Mouse (Mus musculus): ENCODE data around the gene Cox7b.
"Not testable (repeated sequence)": the region's sequence is repeated elsewhere in the genome, so short reads cannot be mapped to it uniquely, and the experiment has no call there.

Gene Cox7b

DNA sequence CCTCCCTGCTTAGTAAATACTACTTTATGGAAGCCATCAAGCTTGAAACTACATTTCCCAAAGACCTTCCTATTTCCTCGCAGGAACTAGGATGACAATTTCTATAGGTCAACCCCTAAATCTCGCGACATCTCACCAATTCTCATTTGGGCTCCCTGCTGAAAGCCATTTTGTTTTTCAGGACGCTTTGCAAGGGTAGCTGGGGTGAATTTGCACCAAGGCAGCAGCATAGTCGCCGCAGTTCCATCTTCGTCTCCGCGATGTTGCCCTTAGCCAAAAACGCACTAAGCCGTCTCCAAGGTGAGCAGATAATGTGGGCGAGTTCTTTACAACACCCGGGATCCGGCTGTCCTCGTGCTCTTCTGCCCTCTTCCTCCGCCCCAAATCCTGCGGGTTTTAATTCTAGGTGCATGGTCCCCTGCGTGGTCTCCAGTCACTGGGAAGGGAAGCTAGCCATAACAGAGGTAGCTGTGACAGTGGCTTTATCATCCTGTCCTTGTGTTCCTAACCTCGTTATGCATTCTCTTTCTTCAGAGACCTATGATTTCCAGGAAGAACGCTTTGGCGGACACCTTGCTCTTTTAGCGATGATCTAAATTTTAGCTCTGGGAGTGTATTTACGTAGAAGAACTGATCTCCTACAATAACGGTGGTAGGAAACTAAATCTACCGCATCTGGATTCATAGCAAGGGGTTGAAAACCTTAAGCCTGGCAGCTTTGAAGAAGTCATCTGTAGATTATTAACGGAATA is at the start of gene Cox7b:
Gene Cox7b (plus strand): TSS at position 130 of the 752 bp plus-strand sequence.
- peak; percentile 76 to 84 for DNase-seq

DNA sequence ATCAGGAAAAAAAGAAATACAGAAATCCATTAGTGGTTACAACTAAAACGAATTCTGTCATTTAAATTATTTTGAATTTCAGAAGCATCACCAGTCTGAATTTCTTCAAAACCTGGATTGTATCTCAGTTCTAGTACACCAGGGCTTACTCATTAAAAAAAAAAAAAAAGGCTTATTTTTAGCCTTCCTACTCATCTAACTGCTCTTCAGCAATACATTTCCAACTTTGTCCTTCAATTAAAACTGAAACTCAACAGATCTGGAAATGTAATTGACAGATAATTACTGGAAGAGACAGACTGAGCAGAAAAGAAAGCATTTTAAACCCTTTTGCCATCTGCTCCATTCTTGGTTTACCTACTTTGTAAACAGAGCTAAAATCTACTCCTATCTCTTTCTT is 13.9 kb upstream of the Cox7b start:
- no peak for DNase-seq

DNA sequence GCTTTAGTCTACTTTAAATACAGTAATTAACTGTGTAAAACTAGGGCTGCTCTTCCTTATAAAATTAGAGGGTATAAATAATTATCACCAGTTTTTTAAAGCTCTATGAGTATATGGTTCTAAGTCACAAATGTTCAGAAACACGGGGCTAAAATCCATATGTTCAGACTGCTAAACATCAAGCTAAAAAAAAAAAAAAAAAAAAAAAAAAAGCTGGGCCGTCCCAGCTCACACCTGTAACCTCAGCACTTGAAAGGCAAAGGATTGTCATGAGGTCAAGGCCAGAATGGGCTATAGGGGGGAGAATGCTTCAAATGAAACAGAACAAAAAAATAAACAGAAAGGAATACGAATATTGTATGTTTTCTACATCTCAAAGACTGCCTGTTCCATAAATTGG is 4.7 kb upstream of the Cox7b start:
- no peak for DNase-seq

- DNase-seq, result peak; percentile 78 to 88
These were observed 3.9 kb upstream of the Cox7b start, which contains the start of gene Magt1 for GRCm38 (mm10) chrX:106011465-106012159. Gene Magt1, minus strand, starts transcription at chrX:106011906.

- DNase-seq, result no peak
These were observed 2.9 kb upstream of the Cox7b start for GRCm38 (mm10) chrX:106012559-106012958.

DNA sequence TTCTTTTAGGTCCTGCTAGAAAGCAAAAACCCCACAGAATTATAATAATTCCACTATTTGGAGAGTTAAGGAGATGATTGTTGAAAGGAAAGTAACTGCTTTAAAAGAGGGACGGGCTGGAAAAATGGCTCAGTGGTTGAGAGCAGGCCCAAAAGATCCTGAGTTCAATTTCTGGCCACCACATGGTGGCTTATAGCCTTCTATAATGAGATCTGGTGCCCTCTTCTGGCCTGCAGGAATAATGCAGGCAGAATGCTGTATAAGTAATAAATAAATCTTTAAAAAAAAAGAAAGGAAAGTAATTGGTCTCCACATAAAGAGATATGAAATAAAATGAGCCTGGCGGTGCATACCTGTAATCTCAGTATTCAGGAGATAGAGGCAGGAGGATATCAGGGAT is 2.3 kb upstream of the Cox7b start:
- DNase-seq, result peak; percentile 51 to 57

DNA sequence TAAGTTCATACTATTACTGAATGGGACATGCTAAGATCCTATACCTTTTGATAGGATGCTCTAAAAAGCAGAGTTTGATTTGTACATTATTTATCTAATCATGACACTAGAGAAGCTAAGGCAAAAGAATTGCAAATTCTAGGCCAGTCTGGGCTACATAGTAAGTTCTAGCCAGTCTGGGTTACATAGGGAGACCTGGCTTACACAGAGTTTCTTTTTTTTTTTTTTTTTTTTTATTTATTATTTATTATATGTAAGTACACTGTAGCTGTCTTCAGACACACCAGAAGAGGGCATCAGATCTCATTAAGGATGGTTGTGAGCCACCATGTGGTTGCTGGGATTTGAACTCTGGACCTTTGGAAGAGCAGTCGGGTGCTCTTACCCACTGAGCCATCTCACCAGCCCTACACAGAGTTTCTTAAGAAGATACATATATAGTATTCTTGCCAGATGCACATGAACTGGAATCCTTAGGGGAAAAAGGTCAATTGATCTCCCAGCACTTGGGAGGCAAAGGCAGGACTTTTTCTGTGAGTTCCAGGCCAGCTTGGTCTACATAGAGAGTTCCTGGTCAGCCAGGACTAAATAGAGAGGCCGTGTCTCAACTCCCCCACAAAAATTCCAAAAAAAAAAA is 641 bp upstream of the Cox7b start:
- not testable (repeated sequence) for DNase-seq

- no peak for DNase-seq
These were observed 1.6 kb downstream of the Cox7b start for GRCm38 (mm10) chrX:106017102-106017501.

- DNase-seq, result no peak
These were observed 2.0 kb downstream of the Cox7b start for GRCm38 (mm10) chrX:106017516-106017915.

- peak; percentile 83 to 87 for DNase-seq
These were observed 11.2 kb downstream of the Cox7b start, which contains the start of gene Atp7a for GRCm38 (mm10) chrX:106026418-106027342. Gene Atp7a, plus strand, starts transcription at chrX:106027276.

DNA sequence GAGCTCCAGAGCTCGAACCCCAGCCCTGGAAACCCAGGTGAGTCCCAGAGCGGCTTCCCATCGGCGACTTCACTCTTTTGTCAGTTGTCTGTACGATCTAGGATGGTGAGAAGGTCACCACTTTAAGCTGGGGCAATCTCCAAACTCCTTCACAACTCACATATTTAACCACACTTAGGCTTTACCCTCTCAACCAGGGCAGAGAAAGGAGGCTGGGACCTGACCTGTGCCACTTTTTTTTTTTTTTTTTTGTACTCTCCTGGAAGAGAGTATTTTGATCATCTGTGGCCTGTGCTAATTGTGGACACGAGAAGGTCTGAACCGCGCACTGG is 11.8 kb downstream of the Cox7b start:
- no peak for DNase-seq

- no peak for DNase-seq
These were observed 14.7 kb downstream of the Cox7b start for GRCm38 (mm10) chrX:106030176-106030575.

GRCm38 (mm10) chrX:106031124-106031523 is 15.6 kb downstream of the Cox7b start:
- no peak for DNase-seq

- no peak for DNase-seq
These were observed 20.2 kb downstream of the Cox7b start for GRCm38 (mm10) chrX:106035727-106036126.

DNA sequence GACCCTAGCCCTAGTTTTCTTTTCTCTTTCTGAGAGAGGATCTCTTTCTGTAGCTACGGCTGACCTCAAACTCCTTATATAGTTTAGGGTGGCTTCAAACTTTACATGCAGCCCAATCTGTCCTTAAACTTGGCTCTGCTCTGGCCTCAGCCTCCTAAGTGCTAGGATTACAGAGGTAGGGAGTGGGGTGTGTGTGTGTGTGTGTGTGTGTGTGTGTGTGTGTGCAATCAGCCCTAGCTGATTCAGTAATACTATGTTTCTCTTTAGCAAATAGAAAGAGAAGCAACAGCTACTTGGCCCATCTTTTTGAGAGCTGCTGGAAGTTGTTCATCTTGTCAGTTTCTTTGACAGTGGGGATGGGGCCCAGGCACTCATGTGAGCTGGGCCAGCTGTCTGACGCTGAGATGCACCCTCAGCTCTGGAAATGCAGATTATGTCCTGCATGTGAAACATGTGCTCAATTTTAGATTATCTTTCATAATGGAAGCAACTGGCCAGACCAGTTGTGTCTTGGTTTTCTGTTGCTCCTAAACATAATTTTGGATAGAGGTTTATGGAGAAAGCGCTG is 21.8 kb downstream of the Cox7b start:
- no peak for DNase-seq

DNA sequence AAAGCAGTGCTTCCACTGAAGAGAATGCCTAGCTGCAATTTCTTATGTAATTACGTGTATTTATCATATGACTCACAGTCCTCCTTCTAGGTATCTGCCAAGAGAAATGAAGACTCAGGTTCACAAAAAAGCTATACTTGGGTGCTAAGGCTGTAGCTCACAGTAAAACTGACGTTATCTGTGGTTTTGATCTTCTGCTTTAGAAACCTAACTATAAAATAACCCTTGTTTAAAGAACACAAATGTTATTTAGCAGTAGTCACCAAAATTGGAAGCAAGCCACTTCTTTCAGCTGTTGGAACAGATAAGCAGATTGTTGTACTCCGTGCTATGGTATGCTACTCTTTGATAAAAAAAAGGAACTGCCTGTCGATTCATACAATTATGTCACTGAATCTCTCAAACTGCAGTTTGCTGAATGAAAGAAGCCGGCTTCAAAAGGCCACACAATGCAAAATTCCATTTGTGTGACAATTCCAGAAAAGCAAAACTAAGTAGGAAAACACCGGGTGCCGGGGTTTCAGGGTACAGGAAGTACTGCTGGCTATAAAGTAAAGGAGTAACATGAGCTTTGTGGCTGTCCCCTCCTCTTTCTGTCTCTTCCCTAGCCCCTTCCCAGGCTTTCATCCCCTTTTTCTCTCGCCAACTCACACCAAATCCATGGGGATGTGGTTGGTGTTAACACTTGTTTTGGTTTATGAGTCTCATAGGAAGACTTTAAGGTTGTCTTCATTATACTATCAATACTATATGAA is 28.5 kb downstream of the Cox7b start:
- no peak for DNase-seq

GRCm38 (mm10) chrX:106045455-106045854 is 30.0 kb downstream of the Cox7b start:
- no peak for DNase-seq

DNA sequence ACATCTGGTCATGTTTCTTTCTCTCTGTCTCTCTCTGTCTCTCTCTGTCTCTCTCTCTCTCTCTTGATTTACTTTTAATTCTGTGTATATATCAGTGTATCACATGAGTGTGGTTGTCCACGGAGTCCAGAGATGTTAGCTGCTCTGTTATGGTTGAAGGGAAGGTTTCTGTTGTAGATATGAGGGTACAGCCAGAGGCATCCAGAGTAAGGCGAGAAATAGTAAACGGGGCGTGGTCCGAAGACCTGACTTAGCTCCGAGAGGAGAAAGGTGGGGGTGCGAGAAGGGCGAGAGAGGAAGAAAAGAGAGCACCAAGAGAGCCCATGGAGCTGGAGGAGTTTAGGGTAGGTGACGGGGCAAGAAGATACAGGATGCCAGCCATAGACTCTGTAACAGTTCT is 30.4 kb downstream of the Cox7b start:
- no peak for DNase-seq

- DNase-seq, result no peak
These were observed 32.7 kb downstream of the Cox7b start for GRCm38 (mm10) chrX:106048191-106048590.

Measured in cerebellum, adult 18-20 months (tissue).